Mouse (Mus musculus) gastrocnemius, adult 8-10 months (tissue): ENCODE data around the gene Gm21964. TPM values are rescaled to one million over a fixed set of nuclear protein-coding genes. Genes with fewer than 3 reads are reported as not detected.

Source experiments
- total RNA-seq, 4 experiments: library from RNA; stranded (reverse); gene quantifications; 2 replicates each; pipeline ENCODE4 v1.2.4; 2022

The Gm21964 gene
- total RNA-seq, 4 experiments from 2014 or later = not detected

Other genes starting within 250 kb of the Gm21964 start
- 1 to 10 TPM; 2.3 to 2.9 (median 2.9) TPM for gene Phlpp2, start 232.7 kb upstream of the Gm21964 start, total RNA-seq
- not detected for gene Marveld3, start 139.0 kb upstream of the Gm21964 start, total RNA-seq
- under 1 TPM in 1 of 4 experiments, not detected in 3; 0.59 TPM for gene Tat, start 110.8 kb upstream of the Gm21964 start, total RNA-seq
- gene Chst4, start 61.5 kb upstream of the Gm21964 start, total RNA-seq = not detected
- gene Zfp612, start 21.5 kb upstream of the Gm21964 start, total RNA-seq = 1 to 10 TPM; 4.4 to 7.0 (median 5.8) TPM
- gene Gm17720, start 1.5 kb downstream of the Gm21964 start, total RNA-seq = not detected
- not detected for gene Calb2, start 67.0 kb downstream of the Gm21964 start, total RNA-seq
- 1 to 10 TPM; 2.6 to 4.4 (median 3.4) TPM for gene Cmtr2, start 114.5 kb downstream of the Gm21964 start, total RNA-seq
- gene Hydin, start 165.8 kb downstream of the Gm21964 start, total RNA-seq = under 1 TPM in 3 of 4 experiments, not detected in 1; 0.02 TPM